Mouse (Mus musculus) forebrain, embryonic 13.5 days (tissue): ENCODE data around the gene Tprn. TPM values are rescaled to one million over a fixed set of nuclear protein-coding genes. Genes with fewer than 3 reads are reported as not detected.
"Not testable (repeated sequence)": the region's sequence is repeated elsewhere in the genome, so short reads cannot be mapped to it uniquely, and the experiment has no call there.

ENCODE experiments used
- ATAC-seq: fragments of 200-750 bp; cut with Nextera tagmentation; 2 replicates; pipeline ENCODE4 v1.8.0; 2017
- H3K27ac ChIP-seq: fragments of 300-500 bp; sonication (generic); 2 replicates; pipeline ENCODE4 v1.5.1; 2015; ENCODE audit warnings: inconsistent platforms, mild to moderate bottlenecking, moderate library complexity
- H3K27me3 ChIP-seq: fragments of 300-500 bp; sonication (generic); 2 replicates; pipeline ENCODE4 v1.6.1; 2015; ENCODE audit warnings: mild to moderate bottlenecking, inconsistent platforms
- H3K36me3 ChIP-seq: fragments of 300-500 bp; sonication (generic); 2 replicates; pipeline ENCODE4 v1.6.1; 2015; ENCODE audit warnings: mild to moderate bottlenecking, inconsistent platforms; ENCODE audit not compliant: poor library complexity, severe bottlenecking
- H3K4me1 ChIP-seq: fragments of 300-500 bp; sonication (generic); 2 replicates; pipeline ENCODE4 v1.6.1; 2015; ENCODE audit warnings: inconsistent platforms
- H3K4me2 ChIP-seq: fragments of 300-500 bp; sonication (generic); 2 replicates; pipeline ENCODE4 v1.6.1; 2015; ENCODE audit warnings: inconsistent platforms, mild to moderate bottlenecking, moderate library complexity
- H3K4me3 ChIP-seq: fragments of 300-500 bp; sonication (generic); 2 replicates; pipeline ENCODE4 v1.5.1; 2015; ENCODE audit warnings: mild to moderate bottlenecking, inconsistent platforms
- H3K9ac ChIP-seq: fragments of 300-500 bp; sonication (generic); 2 replicates; pipeline ENCODE4 v1.6.1; 2015; ENCODE audit warnings: mild to moderate bottlenecking, inconsistent platforms
- H3K9me3 ChIP-seq: fragments of 300-500 bp; sonication (generic); replicated peaks from 2 replicates; pipeline ENCODE4 v1.6.1; 2016; ENCODE audit warnings: inconsistent platforms
- whole genome bisulfite sequencing: fragments of 180-500 bp; shearing (Covaris S2); methylation state at CpG from one replicate; pipeline ENCODE4 v1.1.7; 2015; 5-methylcytosine and 5-hydroxymethylcytosine counted together
- polyA plus RNA-seq: library from polyadenylated mRNA; unstranded; fragments of >200 nt; fragmentation: Nextera tagmentation; extraction: Ambion mirVana; gene quantifications from 2 replicates; pipeline ENCODE4 v1.2.1, GENCODE M21; 2015

Gene Tprn
- polyA plus RNA-seq, 1 experiment from 2014 or later = 9.7 TPM

DNA sequence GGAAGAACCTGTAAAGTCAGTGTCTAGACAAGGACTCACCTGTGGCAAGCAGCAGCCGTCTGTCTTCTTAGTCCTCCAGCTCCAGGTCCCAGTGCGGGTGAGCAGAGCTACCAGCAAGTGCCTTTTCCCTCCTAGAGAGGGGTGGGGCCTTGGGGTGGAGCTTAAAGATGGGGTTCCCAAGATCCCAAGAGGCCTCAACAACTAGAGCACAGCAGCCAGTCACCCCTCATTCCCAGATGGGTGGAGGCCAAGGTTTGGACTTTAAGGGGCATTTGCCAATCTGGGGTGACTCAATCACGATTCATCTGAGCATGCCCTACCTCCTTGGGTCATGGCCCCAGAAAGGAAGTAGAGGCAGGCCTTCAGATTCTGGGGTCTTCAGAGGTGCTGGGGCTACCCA lies 22.7 kb upstream of the Tprn start:
- H3K9me3 ChIP-seq = no peaks in the 10 kb centered on the region
- ATAC-seq = no peak
- H3K4me1 ChIP-seq = peaks cover 26% of the 10 kb centered on the region
- H3K36me3 ChIP-seq = no peaks in the 10 kb centered on the region
- no peak overlapping the region for H3K27ac ChIP-seq
- H3K4me2 ChIP-seq = no peak overlapping the region
- 90% methylated on average over 3 of the region's 3 CpGs for WGBS
- H3K27me3 ChIP-seq = peaks cover 20% of the 10 kb centered on the region; the same call in 1 of the 2 replicates
- no peak overlapping the region for H3K4me3 ChIP-seq
- H3K9ac ChIP-seq = no peak overlapping the region

DNA sequence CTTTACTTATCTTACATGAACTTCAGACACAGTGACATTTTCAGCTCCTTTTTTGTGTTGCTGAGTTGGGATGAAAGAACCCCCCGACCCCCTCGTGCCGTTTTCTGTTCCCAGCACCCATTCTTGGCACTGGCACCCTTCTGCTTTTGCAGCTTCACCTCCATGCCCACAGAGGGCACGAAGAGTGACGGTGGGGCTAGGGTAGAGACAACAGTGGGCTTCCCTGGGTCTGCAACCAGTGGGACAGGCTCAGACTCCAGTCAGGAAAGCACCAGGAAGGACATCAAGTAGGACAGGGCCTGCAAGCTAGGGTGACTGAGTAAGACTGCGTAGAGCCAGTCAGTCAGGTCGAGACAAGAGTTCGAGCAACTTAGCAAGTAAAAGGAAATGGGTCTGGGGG lies 22.1 kb upstream of the Tprn start:
- ATAC-seq = no peak; the same call in 1 of the 2 replicates
- WGBS = 47% methylated on average over 8 of the region's 8 CpGs
- Histone ChIP-seq H3K9me3 (no peaks in the 10 kb centered on the region), H3K27ac (no peak overlapping the region), H3K4me1 (peaks cover 26% of the 10 kb centered on the region), H3K27me3 (peaks cover 20% of the 10 kb centered on the region; the same call in 1 of the 2 replicates), H3K4me2 (peak overlapping the region; percentile 92), H3K9ac (peak overlapping the region; percentile 45; the same call in 1 of the 2 replicates), H3K36me3 (peaks cover 5% of the 10 kb centered on the region; the same call in 1 of the 2 replicates), H3K4me3 (peak overlapping the region; percentile 66; the same call in 1 of the 2 replicates)

DNA sequence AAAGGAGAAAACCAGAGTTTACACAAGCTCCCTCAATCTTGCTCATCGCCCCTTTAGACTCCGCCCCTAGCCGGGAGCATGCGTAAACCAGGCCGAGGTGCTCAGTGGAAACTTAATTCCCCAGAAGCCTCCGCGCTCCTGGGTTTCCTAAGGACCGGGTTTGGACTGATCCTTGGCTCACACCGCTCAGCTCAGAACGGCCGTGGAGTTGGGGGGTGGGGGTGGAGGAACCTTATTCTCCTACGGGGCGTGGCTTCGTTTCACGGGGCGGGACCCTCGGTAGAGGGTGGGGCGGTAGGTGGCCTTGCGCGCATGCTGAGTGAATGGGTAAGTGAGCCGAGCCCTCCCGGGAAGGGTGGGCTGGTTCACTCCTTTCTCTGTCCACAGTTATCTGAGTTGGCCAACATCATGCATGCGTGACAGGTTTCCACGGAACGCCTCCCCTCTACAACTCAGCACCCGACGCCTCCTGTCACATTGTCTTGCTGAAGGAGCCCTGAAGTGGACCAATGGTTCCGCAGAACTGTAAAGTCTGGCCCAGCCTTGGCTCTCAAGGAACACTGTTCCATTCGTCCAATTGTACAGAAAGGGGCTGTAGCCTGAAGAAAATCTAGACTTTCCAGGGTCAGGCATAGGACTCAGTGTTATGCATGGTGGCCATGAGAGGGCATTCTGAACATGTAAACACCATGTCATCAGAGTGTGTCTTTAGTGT lies 21.5 kb upstream of the Tprn start:
- Histone ChIP-seq H3K9ac (peak overlapping the region; percentile 45), H3K36me3 (peaks cover 11% of the 10 kb centered on the region), H3K27me3 (peaks cover 20% of the 10 kb centered on the region; the same call in 1 of the 2 replicates), H3K9me3 (no peaks in the 10 kb centered on the region), H3K4me3 (peak overlapping the region; percentile 66), H3K4me1 (peaks cover 26% of the 10 kb centered on the region), H3K4me2 (peak overlapping the region; percentile 92), H3K27ac (peak overlapping the region; percentile 27; the same call in 1 of the 2 replicates)
- WGBS = 1% methylated on average over 29 of the region's 29 CpGs
- ATAC-seq = peak; percentile 84

DNA sequence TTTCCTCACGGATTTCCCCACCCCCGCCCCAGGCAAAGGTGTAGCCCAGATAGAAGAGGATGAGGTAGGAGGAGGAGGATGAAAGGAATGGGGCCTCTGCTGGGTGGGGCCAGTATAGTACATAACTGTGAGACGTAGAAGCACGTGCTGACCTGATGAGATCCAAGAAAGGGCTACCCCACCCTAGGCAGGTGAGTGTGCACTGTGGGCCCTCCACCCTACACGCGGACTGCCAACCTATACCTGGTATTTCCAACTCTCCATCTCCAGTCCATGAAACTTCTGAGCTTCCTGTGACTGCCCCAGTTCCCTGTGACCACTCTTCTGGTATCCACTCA lies 21.0 kb upstream of the Tprn start:
- Histone ChIP-seq H3K9me3 (no peaks in the 10 kb centered on the region), H3K4me2 (peak overlapping the region; percentile 92), H3K4me3 (peak overlapping the region; percentile 66), H3K27ac (0 out of 2 replicates have a peak overlapping the region, but pooled peaks have one; percentile 27), H3K27me3 (peaks cover 17% of the 10 kb centered on the region; the same call in 1 of the 2 replicates), H3K4me1 (peaks cover 26% of the 10 kb centered on the region), H3K9ac (peak overlapping the region; percentile 89), H3K36me3 (peaks cover 16% of the 10 kb centered on the region)
- 20% methylated on average over 6 of the region's 6 CpGs for WGBS
- peak; percentile 23; the same call in 1 of the 2 replicates for ATAC-seq

DNA sequence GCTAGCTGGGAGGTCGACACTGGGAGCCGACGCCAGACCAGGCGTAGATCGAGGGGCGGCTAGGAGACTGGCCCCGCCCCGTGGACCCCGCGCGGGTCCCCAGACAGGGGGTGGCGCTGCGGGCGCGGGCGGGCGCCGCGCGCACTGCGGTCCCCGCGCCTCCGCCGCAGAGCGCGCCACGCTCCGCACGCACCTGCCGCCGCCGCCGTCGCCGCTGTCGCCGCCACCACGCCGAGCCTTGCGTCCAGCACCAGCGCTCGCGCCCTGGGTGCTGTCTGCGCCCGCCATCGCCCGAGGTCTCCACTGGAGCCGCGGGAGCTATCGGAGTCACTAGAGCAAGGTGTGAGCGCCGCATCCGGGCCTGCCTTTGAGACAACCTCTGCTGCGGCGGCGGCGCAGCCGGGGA lies 20.3 kb upstream of the Tprn start, which contains the start of the genes Rnf208 and Cysrt1:
Gene Rnf208, plus strand, starts transcription at position 155 of the 406 bp plus-strand sequence.
Gene Cysrt1, minus strand, starts transcription at position 352 of the 406 bp plus-strand sequence.
- peak within 1 kb of the TSS; percentile 89 for H3K9ac ChIP-seq
- H3K9me3 ChIP-seq = no peaks in the 10 kb centered on the region
- H3K27ac ChIP-seq = peak within 1 kb of the TSS; percentile 35
- peak within 1 kb of the TSS; percentile 92 for H3K4me2 ChIP-seq
- H3K36me3 ChIP-seq = peaks cover 23% of the 10 kb centered on the region
- peaks cover 13% of the 10 kb centered on the region; the same call in 1 of the 2 replicates for H3K27me3 ChIP-seq
- peaks cover 26% of the 10 kb centered on the region for H3K4me1 ChIP-seq
- H3K4me3 ChIP-seq = peak within 1 kb of the TSS; percentile 66
- 0% methylated on average over 44 of the region's 59 CpGs for WGBS
- peak; percentile 57; the same call in 1 of the 2 replicates for ATAC-seq

DNA sequence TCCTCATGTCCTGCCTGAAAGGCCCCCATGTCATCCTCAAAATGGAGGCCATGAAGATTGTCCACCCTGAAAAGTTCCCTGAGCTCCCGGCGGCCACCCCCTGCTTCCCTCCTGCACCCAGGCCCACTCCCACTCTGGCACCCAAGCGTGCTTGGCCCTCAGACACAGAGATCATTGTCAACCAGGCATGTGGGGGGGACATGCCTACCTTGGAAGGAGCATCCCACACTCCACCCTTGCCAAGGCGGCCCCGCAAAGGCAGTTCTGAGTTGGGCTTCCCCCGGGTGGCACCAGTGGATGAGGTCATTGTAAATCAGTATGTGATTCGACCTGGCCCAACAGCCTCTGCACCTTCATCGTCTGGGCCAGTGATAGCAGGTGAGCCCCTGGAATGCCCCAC lies 19.1 kb upstream of the Tprn start:
- ATAC-seq = no peak
- Histone ChIP-seq H3K27me3 (peaks cover 10% of the 10 kb centered on the region; the same call in 1 of the 2 replicates), H3K4me1 (peaks cover 26% of the 10 kb centered on the region), H3K36me3 (peaks cover 36% of the 10 kb centered on the region), H3K4me2 (peak overlapping the region; percentile 92), H3K27ac (no peak overlapping the region), H3K9ac (peak overlapping the region; percentile 89; the same call in 1 of the 2 replicates), H3K9me3 (no peaks in the 10 kb centered on the region), H3K4me3 (peak overlapping the region; percentile 66)
- WGBS = 86% methylated on average over 8 of the region's 8 CpGs

DNA sequence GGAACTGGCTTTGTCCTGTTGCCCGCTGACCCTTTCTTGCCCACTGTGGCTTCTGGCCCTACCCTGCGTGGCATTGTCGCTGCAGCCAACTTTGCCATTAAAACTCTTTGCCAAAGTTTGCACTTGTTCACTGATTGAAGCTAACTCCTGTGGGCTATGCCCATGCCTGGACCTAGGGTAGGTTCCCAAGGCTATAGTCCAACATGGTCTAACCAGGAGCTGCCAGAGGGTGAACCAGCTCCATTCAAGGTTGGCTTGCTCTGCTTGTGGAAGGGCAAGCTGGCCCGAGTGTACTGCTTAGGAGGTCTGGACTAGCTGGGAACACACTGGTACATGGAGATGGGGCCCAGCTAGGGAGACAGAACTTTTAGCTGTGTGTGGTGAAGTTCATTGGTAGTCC lies 18.3 kb upstream of the Tprn start:
- ATAC-seq = no peak
- 91% methylated on average over 4 of the region's 4 CpGs for WGBS

DNA sequence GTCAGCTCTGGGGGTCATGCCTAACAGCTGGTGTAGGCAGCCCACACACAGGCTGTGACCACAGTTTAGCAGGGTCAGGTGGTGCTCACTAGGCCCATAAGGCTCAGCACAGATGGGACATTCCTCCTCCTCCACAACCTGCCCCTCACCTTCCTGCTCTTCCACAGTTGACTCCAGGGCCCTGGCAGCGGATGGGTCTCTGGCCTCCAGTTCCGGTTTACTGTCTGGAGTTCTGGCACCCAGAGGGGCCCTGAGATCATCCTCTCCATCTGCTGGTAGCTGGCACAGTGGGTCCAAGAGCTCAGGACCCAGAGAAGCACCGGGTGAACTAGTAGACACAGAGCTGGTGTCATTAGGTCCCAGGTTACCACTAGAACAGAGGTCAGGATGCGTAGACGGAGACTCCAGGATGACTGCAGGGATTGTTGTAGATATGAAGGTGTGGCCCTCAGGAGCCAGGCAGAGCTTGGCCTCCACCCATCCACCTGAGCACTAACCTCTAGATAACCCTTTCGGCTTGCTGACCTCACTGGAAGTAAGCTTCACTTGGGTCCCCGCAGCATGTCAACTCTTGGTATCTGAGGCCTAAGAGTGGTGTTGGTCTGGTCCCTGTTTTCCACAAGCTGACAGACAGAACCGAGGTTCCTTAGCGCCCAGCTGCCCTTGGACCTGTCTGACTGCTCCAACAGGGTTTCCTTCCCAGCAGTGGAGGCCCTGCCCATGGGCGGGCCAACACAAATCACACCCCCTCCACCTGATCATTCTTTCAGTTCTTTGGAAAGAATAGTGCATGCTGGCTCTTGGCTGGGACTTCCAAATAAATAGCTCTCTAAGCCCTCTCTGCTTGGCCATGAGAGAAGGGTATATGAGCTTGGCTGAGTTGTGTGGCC lies 16.0 kb upstream of the Tprn start, which contains the start of gene AL732309.1:
Gene AL732309.1, minus strand, starts transcription at position 681 of the 890 bp plus-strand sequence.
- H3K36me3 ChIP-seq = peaks cover 66% of the 10 kb centered on the region

More for the DNA sequence above, 18.3 kb upstream of the Tprn start:
- Histone ChIP-seq H3K9me3 (no peaks in the 10 kb centered on the region), H3K36me3 (peaks cover 44% of the 10 kb centered on the region), H3K27me3 (peaks cover 6% of the 10 kb centered on the region; the same call in 1 of the 2 replicates), H3K4me3 (no peak overlapping the region), H3K4me2 (no peak overlapping the region), H3K9ac (no peak overlapping the region), H3K4me1 (peaks cover 26% of the 10 kb centered on the region), H3K27ac (no peak overlapping the region)

DNA sequence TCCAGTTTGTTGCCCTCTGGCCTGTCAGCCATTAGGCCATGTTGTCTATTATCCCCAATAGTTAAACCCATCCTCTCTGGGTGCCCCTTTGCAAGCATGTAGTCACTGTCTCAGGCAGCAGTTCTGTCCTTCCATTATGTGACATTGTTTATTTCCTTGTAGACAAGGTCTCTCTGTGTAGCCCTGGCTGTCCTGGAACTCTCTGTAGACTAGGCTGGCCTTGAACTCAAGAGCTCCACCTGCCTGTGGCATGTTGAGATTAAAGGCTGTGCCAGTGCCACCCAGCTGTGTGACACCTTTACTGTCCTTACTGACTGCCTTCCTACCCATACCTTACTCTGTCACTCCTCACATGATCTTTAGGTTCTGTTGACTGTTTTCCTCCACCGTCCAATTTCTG lies 10.1 kb upstream of the Tprn start:
- no peak for ATAC-seq

More for the DNA sequence above, 16.0 kb upstream of the Tprn start, which contains the start of gene AL732309.1:
- Histone ChIP-seq H3K9me3 (no peaks in the 10 kb centered on the region), H3K4me3 (no peak within 1 kb of the TSS), H3K4me1 (peaks cover 14% of the 10 kb centered on the region), H3K27ac (no peak within 1 kb of the TSS), H3K4me2 (no peak within 1 kb of the TSS), H3K27me3 (peaks cover 3% of the 10 kb centered on the region; the same call in 1 of the 2 replicates), H3K9ac (no peak within 1 kb of the TSS)
- 93% methylated on average over 10 of the region's 10 CpGs for WGBS
- ATAC-seq = no peak

DNA sequence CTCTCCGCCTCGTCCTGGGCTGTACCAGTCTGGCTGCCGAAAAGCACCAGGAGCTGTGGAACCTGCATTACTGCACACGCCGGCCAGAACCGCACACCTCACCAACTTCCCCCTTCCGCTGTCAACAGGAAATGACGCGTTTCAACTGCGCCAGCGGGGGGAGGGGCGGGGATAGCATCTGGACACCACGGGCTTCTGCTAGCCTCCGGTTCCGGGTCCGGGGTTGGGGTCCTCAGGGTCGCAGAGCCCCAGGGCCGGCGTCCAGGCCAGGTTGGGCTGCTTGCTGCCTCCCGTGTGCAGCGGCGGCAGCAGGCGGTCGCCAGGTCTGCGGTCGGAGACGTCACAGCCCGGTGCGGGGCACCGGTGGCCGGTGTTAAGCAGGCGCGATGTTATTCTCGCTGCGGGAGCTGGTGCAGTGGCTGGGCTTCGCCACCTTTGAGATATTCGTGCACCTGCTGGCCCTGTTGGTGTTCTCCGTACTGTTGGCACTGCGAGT lies 7.1 kb upstream of the Tprn start, which contains the start of gene Tmem203:
Gene Tmem203, plus strand, starts transcription at position 156 of the 496 bp plus-strand sequence.
- Histone ChIP-seq H3K36me3 (peaks cover 24% of the 10 kb centered on the region), H3K4me1 (peaks cover 26% of the 10 kb centered on the region), H3K27ac (peak within 1 kb of the TSS; percentile 80), H3K9me3 (no peaks in the 10 kb centered on the region), H3K9ac (peak within 1 kb of the TSS; percentile 91), H3K27me3 (no peaks in the 10 kb centered on the region), H3K4me2 (peak within 1 kb of the TSS; percentile 83), H3K4me3 (peak within 1 kb of the TSS; percentile 98)
- WGBS = under 1% methylated on average over 39 of the region's 39 CpGs
- peak; percentile 92 for ATAC-seq

More for the DNA sequence above, 10.1 kb upstream of the Tprn start:
- no peaks in the 10 kb centered on the region for H3K27me3 ChIP-seq
- no peak overlapping the region for H3K27ac ChIP-seq
- H3K9ac ChIP-seq = no peak overlapping the region
- H3K4me1 ChIP-seq = peaks cover 22% of the 10 kb centered on the region
- H3K4me2 ChIP-seq = no peak overlapping the region
- H3K9me3 ChIP-seq = no peaks in the 10 kb centered on the region
- WGBS = 88% methylated on average over 1 of the region's 1 CpGs
- H3K36me3 ChIP-seq = peaks cover 54% of the 10 kb centered on the region
- H3K4me3 ChIP-seq = no peak overlapping the region

DNA sequence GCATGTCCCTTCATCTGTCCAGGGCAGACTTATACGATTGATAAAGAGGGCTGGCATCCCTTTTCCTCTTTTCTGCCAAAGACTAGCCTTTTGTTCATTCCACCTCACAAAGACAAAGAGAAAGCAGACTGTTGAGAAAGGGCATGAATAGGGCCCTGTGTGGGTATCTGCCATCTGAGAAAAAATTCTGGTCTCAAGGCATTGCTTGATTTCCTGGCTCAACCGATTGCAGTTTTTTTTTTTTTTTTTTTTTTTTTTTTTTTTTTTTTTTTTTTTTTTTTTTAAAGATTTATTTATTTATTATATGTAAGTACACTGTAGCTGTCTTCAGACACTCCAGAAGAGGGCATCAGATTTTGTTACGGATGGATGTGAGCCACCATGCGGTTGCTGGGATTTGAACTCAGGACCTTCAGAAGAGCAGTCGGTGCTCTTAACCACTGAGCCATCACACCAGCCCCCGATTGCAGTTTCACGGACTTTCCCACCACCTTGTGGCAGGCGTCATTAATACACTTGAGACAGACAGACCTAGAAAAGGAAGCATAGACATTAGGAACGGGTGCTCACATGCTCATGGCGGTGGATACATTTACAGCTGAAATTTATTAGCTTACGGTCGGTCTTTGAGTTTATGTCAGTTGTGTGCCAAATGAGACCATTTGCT lies 5.8 kb upstream of the Tprn start:
- not testable (repeated sequence) for ATAC-seq, H3K27me3 ChIP-seq, H3K27ac ChIP-seq, H3K9me3 ChIP-seq
- Histone ChIP-seq H3K4me2 (peak overlapping the region; percentile 83), H3K4me3 (peak overlapping the region; percentile 98), H3K4me1 (peaks cover 27% of the 10 kb centered on the region), H3K9ac (peak overlapping the region; percentile 91), H3K36me3 (peaks cover 12% of the 10 kb centered on the region)
- 63% methylated on average over 12 of the region's 12 CpGs for WGBS
